ENCODE assay signal across 8 mouse cellular contexts in the genomic region with DNA sequence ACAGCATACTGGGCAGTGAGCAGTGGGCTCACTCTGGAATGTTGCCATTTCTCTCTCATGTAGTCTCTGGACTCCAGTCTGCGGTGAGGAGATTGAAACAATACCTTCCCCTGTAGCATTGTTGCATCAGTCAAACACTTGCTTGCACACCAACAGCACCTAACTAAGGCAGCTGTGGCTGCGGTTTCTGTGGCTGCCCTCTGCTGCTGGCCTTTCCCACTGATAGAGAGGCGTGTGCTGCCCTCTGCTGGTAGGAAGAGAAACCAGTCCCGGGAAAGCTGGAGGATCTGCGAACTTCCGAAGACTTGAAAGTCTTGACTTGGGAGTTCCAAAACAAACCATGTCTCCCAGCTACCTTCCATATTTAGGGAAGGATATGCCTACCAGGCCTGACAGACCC.
A peak's percentile ranks its signal among the peaks of the same experiment; 100 is the strongest.
DNase-seq lines count a peak whose midpoint lies in the region; ATAC-seq and TF ChIP-seq lines count a peak whose summit lies in the region.

No protein-coding gene starts in this region.

- H3K9me3 ChIP-seq in hindbrain, postnatal 0 days (ENCODE audit: low read length) = no peaks in the 10 kb centered on the region

- peaks cover 7% of the 10 kb centered on the region; the same call in 1 of the 2 replicates for H3K27me3 ChIP-seq in hindbrain, postnatal 0 days (ENCODE audit: insufficient read depth, low read length)

- no peak overlapping the region for H3K27ac ChIP-seq in hindbrain, postnatal 0 days

- peak; percentile 71 for ATAC-seq in hindbrain, postnatal 0 days
- ATAC-seq in megakaryocyte progenitor cell, adult 5-6 weeks (replicated peaks; ENCODE audit: poor library complexity) = peak; percentile 96

- no peaks in the 10 kb centered on the region for H3K4me1 ChIP-seq in hindbrain, postnatal 0 days (ENCODE audit: insufficient read depth, low read length)

- WGBS in hindbrain, postnatal 0 days = 7% methylated on average over 6 of the region's 6 CpGs

- H3K4me2 ChIP-seq in hindbrain, postnatal 0 days (ENCODE audit: low read depth, low read length) = no peak overlapping the region

- H3K4me3 ChIP-seq in hindbrain, postnatal 0 days (ENCODE audit: low read length) = no peak overlapping the region

- no peaks in the 10 kb centered on the region for H3K36me3 ChIP-seq in hindbrain, postnatal 0 days (ENCODE audit: insufficient read depth, low read length)

- peak; percentile 98 for TF ChIP-seq CTCF in hindbrain, postnatal 0 days (IDR thresholded peaks at IDR 0.05; ENCODE audit: low read depth)

- no peak overlapping the region for H3K9ac ChIP-seq in hindbrain, postnatal 0 days (replicated peaks; ENCODE audit: low read length)

- DNase-seq in R1 (ENCODE audit: low read depth, low spot score) = peak; percentile 76
- DNase-seq in cerebellum, adult 9-10 months = peak; percentile 36
- peak; percentile 15 to 82 for DNase-seq in frontal cortex, adult 2 months (ENCODE audit: extremely low spot score in 1 of 2, low spot score in 1 of 2)
- DNase-seq in hindbrain, postnatal 0 days (ENCODE audit: low spot score) = peak; percentile 88
- DNase-seq in layer of hippocampus, postnatal 36 days = peak; percentile 54 to 61
- DNase-seq in right cerebral cortex, adult 2 months (ENCODE audit: low spot score in 2 of 2) = peak; percentile 69 to 76
- DNase-seq in urinary bladder, postnatal 14 days (ENCODE audit: low spot score) = peak; percentile 78

Comparison
In these comparisons a context has a peak if more than half of its experiments do, and no peak if none do; other contexts are left out.
1. DNase-seq: peak in every context shown above with its lines; median percentile 88 in hindbrain, postnatal 0 days; 78 in urinary bladder, postnatal 14 days; 76 in R1; 72 in right cerebral cortex, adult 2 months; 58 in layer of hippocampus, postnatal 36 days; 48 in frontal cortex, adult 2 months; 36 in cerebellum, adult 9-10 months.